Mouse (Mus musculus) adrenal gland, postnatal 14 days (tissue): ENCODE measurements around the gene Mfsd1. TPM values are rescaled to one million over a fixed set of nuclear protein-coding genes. Genes with fewer than 3 reads are reported as not detected.

Experiments
- DNase-seq: peaks from one replicate; pipeline ENCODE4 v3.0.0; 2021; ENCODE audit warnings: mixed read lengths
- total RNA-seq: library from RNA; stranded (reverse); gene quantifications from 2 replicates; pipeline ENCODE4 v1.2.3, GENCODE M21; 2021

Mfsd1 gene
- total RNA-seq, 1 experiment from 2014 or later, result 60.4 TPM

DNA sequence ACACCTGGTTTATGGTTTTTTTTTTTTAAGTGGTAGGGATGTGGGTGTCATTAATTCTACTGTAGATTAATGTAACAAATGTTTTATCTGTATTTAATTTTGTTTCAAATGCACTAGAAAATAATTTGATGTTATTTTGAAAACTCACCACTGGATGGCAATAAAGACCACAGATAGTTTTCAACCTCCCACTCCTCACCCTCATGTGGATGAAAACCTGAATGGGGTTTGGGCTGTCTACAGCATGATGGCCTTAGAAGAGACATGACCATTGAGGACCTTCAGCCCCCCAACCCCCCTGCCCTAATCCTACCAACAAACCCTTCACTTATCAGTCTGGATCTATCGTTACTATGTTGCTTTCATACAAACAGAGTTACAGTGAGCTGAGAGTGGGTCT lies 42.1 kb downstream of the Mfsd1 start:
- DNase-seq, result no peak

DNA sequence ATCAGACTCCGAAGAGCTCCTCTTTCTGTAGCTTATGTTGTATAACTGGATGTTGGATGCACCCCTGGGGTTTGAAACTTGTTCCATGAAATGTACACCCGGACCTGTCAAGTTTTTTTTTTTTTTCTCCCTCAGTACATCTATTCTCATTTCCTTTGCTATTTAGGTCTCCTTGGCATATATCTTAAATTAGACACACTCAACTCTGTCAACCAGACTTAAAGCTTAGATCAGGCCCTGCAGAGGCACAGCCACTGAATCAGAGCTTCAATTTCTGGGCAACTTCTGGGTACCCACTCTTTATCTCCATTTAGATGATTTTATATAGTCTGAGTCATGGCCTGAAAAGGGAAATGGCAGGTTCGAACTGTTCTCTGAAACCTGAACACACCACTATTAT lies 60.6 kb downstream of the Mfsd1 start:
- no peak for DNase-seq

DNA sequence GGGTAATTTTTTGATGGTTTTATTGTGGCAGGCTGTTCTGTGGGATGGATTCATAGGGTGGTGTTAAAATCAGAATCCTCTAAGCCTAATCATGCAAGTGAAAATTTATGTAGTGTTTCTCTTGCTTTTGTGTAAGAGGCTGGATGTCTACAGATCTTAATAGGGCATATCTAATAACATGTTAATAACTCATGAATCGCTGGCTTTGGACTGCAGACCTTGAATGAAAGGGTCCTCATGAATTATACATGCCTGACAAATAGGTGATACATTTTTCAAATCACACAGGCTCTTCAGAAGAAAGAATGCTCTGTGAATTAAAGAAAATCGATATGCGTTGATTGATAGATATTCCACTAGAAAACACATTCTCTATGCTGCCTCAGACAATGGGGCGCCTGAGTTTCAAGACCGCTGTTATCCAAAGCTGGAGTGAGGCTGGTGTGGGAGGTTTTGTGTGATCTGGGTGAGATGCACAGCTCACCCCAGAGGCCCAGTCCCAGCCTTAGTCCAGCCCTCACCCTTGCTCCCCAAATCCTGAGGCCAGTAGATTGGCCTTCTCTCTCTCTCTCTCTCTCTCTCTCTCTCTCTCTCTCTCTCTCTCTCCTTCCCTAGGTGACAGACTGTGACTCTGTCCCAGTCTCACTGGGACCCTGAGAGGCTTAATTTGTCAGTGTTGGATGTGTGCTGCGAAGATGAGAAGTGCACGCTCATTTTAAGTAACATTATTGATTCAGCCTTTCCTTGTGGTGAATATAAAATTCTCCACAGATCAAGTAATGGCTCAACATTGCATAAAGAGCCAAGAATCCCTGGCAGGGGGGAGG lies 63.3 kb downstream of the Mfsd1 start:
- no peak for DNase-seq

Other genes with a start within 250 kb of the Mfsd1 start
- 6.5 and 7.6 TPM in 2 replicates for gene Mlf1, start 208.6 kb upstream of the Mfsd1 start, total RNA-seq
- not detected in 2 replicates for gene Gm17402, start 207.6 kb upstream of the Mfsd1 start, total RNA-seq
- 123 and 133 TPM in 2 replicates for gene Gfm1, start 152.6 kb upstream of the Mfsd1 start, total RNA-seq
- gene Lxn, start 118.8 kb upstream of the Mfsd1 start, total RNA-seq, result 16.7 and 16.8 TPM in 2 replicates
- 1.0 and 1.5 TPM in 2 replicates for gene Rarres1, start 67.2 kb upstream of the Mfsd1 start, total RNA-seq